Mouse (Mus musculus): ENCODE data around the gene Tmprss7.

The Tmprss7 gene

DNA sequence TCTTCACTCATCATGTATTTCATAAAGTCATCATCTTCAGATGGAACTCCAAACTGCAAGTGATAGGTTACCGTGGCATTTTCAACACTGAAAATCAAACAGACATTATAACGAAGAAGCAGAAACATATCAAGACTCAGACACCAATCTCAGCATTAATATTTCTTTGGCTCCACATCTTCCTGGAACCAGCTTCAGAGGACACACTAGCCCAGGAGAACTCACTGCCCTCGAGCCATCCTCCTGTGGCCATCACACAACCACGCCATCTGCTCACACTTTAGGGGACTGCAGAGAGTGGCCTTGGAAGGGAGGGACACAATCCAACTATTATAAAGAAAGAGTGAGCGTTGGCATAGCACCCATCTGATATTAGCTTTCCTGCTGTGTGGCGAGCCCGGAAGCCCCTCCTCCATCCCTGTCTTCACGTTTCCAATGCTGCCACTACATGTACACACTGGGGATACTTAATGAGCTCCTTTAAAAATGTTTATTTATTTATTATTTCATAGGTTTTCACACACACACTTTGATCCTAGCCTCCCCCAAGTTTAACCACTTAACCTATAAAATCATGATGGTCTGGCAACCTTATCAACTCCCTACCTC is 63.9 kb downstream of the Tmprss7 start:
- DNase-seq (ENCODE audit: low read depth, low spot score): no peak

DNA sequence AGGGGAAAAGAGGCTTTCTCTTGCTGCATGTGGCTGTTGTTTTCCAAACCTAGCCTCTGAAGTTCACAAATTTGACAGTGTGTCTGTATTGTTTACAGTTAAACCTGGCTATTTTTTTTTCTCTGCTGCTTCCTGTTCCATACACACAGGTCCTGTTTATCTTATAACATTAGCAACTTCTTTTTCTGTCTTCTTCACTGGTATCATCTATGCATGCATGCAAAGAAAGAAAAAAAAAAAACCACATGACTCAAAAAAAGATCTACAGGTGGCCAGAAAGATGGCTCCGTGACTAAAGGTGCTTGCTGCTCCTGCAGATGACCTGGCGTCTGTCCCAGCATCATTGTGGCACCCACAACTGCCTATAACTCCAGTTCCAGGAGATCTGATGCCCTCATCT is 68.1 kb downstream of the Tmprss7 start:
- no peak for DNase-seq (ENCODE audit: low read depth, low spot score)

DNA sequence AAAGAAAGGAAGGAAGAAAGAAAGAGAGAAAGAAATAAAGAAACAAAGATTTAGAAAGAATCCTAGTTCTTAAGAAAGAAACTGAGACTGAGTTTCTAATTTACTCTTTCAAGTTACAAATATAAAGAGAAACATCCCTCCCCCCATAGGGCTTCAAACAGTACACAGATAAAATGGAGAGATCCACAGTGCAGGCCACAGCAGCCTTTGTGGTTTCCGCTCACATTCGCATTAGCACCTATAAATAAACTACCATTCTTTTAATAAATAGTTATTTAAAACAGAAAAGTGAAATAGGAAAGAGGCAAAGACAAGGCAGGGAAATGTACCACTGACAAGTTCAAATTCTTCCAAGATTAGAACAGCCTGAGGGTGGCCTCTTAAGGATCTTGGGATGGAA is 68.7 kb downstream of the Tmprss7 start:
- DNase-seq (ENCODE audit: low read depth, low spot score): no peak

- DNase-seq (ENCODE audit: low read depth, low spot score): no peak
These were observed 70.2 kb downstream of the Tmprss7 start for GRCm38 (mm10) chr16:45623230-45623629.

- DNase-seq (ENCODE audit: low read depth, low spot score): no peak
These were observed 73.6 kb downstream of the Tmprss7 start for GRCm38 (mm10) chr16:45619751-45620375.

DNA sequence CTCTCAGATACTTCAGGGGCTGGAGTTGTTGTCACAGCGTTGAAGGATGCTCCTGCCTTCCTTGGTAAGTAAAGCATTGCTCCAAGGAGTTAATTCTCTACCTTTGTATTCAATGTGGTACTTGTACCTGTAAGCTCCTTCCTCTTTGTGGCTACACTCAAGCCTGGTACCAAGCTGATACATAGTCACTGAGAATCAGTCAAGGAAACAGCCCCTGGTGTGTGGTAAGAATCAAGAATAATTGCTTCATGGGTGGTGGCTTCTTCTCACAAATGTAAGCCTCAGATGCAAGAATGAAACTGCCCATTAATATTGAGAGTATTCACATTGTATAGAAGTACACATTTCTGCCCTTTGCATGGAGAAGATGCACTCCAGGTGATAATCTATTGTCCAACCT is 77.5 kb downstream of the Tmprss7 start:
- no peak for DNase-seq (ENCODE audit: low read depth, low spot score)

DNA sequence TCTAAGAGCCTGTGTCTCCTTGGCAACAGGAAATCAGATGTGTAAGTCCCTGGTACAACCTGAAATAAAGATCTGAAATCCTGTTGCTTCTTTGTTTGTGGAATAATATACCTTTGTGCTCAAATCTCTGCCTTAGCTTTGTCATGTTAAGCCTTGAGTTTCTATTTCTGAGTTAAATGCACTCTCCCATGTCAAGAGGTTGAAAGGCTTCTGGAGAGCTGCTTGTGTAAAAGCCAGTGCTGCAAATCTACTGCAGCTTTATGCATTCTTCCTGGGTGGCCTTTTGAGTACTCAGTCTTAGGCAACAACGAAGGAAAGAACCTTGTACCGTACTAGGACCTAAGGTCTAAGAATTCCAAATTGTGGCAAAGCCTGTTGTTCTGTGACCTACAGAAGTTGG is 80.2 kb downstream of the Tmprss7 start:
- DNase-seq (ENCODE audit: low read depth, low spot score): no peak

DNA sequence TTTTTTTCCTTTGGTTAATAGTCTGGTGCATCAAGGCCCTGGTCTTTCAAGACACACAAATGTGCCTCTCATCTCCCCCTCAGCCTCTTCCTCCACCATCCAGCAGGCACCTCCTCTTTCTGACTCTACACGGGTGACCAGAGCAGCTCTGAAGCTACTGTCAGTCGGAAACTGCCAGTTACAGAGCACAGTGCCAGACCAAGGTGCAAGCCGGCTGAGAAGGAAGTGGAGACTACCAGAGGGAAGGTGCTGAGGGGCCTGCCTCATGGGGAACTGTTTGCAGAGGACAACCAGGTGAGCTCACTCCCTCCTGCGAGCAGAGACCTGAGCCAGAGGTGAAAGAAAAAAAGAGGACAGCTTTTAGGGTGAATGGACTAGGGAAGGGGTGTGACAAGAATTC is 83.2 kb downstream of the Tmprss7 start, which contains the start of gene Gcsam:
TSS of gene Gcsam (plus strand) at position 114 of the 400 bp plus-strand sequence.
- DNase-seq (ENCODE audit: low read depth, low spot score): no peak

GRCm38 (mm10) chr16:45609300-45609699 is 84.2 kb downstream of the Tmprss7 start:
- no peak for DNase-seq (ENCODE audit: low read depth, low spot score)

DNA sequence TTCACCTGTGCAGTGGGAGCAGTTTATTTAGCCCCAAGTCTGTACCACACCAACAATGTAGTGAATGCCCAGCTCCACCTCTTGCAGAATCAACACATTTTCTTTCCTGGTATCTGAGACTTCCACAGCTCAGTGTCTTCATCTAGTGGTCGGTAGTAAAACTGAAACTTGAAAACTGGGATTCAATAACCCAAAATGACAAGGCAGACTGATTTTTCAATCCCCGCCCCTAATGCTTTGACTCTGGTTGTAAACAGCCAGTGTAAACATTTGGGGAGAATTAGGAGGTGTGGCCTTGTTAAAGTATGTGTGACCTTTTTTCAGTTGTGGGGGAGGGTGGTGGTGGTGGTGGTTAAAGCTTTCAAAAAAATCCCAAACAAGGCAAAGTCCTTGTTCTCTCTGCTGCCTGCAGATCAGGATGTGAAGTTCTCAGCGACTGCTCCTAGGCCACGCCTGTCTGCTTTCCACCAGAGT is 84.9 kb downstream of the Tmprss7 start:
- DNase-seq (ENCODE audit: low read depth, low spot score): no peak

Measured in mesoderm, embryonic 11.5 days (tissue).